Mouse (Mus musculus): ENCODE results near the gene Gm26661. TPM values are rescaled to one million over a fixed set of nuclear protein-coding genes. Genes with fewer than 3 reads are reported as not detected.

Gm26661 gene
- polyA plus RNA-seq (2015; fragmentation: Illumina TruSeq; extraction: RNeasy Lipid Tissue Mini Kit (QIAGEN cat#74804); ENCODE audit: insufficient read depth, low read depth, low replicate concordance) = not detected

DNA sequence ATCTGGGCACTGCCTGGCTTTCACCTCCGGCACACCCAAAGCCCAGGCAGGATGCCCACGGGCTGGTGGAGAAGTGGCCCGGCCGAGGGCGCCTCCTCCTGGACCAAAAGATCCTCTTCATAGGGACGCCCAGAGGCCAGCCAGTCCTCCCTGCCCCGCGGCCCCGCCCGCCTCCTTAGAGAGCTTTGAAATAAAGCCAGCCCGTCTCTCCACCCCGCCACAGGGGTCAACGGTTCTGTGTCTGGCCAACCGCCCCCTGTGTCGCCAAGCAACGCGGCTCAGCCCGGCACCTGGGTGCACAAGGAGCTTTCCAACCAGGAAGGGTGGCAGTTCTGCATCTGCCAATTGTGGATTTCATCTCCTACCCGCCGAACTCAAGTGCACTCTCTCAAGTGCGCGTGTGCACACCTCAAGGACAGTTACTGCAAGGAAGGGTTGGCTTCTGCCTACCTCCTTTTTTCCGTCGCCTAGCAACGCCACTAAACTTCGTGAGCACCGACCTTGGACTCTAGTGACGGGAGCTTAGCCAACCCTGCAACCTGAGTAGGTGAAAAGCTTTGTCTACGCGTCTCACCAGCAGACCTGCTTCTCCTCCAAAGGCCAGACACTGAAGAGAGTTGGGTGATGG is at the start of gene Gm26661:
Gene Gm26661, plus strand, starts transcription at position 56 of the 628 bp plus-strand sequence.

DNA sequence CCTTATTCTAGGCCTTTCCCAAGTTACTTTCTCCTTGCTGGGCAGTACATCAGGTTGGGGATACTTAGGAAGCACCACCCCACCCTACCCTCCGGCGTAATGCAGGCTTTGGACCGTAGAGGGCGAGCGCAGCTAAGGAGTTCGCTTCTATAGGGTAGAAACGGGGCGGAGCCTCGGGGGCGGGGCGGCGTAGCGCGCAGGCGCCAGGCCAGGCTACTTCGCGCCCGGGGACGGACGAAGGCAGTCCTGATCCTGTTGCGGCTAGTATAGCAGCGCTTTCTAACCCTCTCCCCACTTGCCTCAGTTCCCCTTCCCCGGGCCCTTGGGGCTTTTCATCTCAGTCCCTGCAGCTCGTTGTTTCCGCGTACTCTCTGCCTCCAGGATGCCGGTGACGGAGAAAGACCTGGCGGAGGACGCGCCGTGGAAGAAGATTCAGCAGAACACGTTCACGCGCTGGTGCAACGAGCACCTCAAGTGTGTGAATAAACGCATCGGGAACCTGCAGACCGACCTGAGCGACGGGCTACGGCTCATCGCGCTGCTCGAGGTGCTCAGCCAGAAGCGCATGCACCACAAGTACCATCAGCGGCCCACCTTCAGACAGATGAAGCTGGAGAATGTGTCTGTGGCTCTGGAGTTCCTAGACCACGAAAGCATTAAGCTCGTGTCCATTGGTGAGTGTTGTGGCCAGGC is 26.5 kb downstream of the Gm26661 start, which contains the start of gene Flnb:
Gene Flnb, plus strand, starts transcription at position 188 of the 693 bp plus-strand sequence.

Other genes starting within 250 kb of the Gm26661 start
- gene Gm3558, start 223.0 kb upstream of the Gm26661 start, polyA plus RNA-seq (2015; fragmentation: Illumina TruSeq; extraction: RNeasy Lipid Tissue Mini Kit (QIAGEN cat#74804); ENCODE audit: insufficient read depth, low read depth, low replicate concordance) = not detected
- not detected for gene Gm10338, start 196.0 kb upstream of the Gm26661 start, polyA plus RNA-seq (2015; fragmentation: Illumina TruSeq; extraction: RNeasy Lipid Tissue Mini Kit (QIAGEN cat#74804); ENCODE audit: insufficient read depth, low read depth, low replicate concordance)
- gene Gm10128, start 147.6 kb upstream of the Gm26661 start, polyA plus RNA-seq (2015; fragmentation: Illumina TruSeq; extraction: RNeasy Lipid Tissue Mini Kit (QIAGEN cat#74804); ENCODE audit: insufficient read depth, low read depth, low replicate concordance) = not detected
- gene Flnb, start 26.4 kb downstream of the Gm26661 start, polyA plus RNA-seq (2015; fragmentation: Illumina TruSeq; extraction: RNeasy Lipid Tissue Mini Kit (QIAGEN cat#74804); ENCODE audit: insufficient read depth, low read depth, low replicate concordance) = 10.8 TPM
- not detected for gene Gm45521, start 165.7 kb downstream of the Gm26661 start, polyA plus RNA-seq (2015; fragmentation: Illumina TruSeq; extraction: RNeasy Lipid Tissue Mini Kit (QIAGEN cat#74804); ENCODE audit: insufficient read depth, low read depth, low replicate concordance)
- 0.17 TPM for gene Dnase1l3, start 203.0 kb downstream of the Gm26661 start, polyA plus RNA-seq (2015; fragmentation: Illumina TruSeq; extraction: RNeasy Lipid Tissue Mini Kit (QIAGEN cat#74804); ENCODE audit: insufficient read depth, low read depth, low replicate concordance)
- gene Abhd6, start 211.3 kb downstream of the Gm26661 start, polyA plus RNA-seq (2015; fragmentation: Illumina TruSeq; extraction: RNeasy Lipid Tissue Mini Kit (QIAGEN cat#74804); ENCODE audit: insufficient read depth, low read depth, low replicate concordance) = 4.3 TPM